In the genomic region with DNA sequence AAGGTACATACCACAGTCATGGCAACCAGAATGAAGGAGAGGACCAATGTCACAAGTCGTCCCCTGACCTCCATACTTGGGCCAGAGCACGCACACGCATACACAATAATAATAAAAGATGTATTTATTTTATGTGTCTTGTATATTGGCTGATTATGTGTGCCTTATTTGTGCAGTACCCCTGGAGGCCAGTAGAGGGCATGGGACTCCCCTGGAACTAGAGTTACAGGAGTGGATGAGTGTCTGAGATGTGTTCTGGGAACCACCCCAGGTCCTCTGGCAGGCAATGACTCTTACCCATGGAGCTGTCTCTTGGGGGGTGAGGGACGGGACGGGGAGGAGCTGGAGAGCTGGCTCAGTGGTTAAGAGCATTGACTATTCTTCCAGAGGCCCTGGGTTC, we compare ENCODE assay signal across 11 mouse cellular contexts. TPM values are rescaled to one million over a fixed set of nuclear protein-coding genes. Genes with fewer than 3 reads are reported as not detected.
A peak's percentile ranks its signal among the peaks of the same experiment; 100 is the strongest.
DNase-seq lines count a peak whose midpoint lies in the region; ATAC-seq and TF ChIP-seq lines count a peak whose summit lies in the region.
"Had no signal": no experiment of that assay in that cellular context is flagged by ENCODE, and none has a peak within 500 bp of the region (broad histone marks: within the 10 kb centered on the region; RNA-seq: fewer than 3 reads in every experiment).

No protein-coding gene starts in this region.

- intact Hi-C loops in heart, postnatal 25 days (cut with DNase I) = no loop called here

- H3K4me3 ChIP-seq in layer of hippocampus, adult 2 months = no peak overlapping the region
- H3K4me3 ChIP-seq: heart, embryonic 13.5 days; midbrain, embryonic 15.5 days had no signal

- H3K27ac ChIP-seq in layer of hippocampus, adult 2 months = no peak overlapping the region
- H3K27ac ChIP-seq: heart, embryonic 13.5 days; midbrain, embryonic 15.5 days had no signal

- no peak for ATAC-seq in CD4-positive, CD25-positive, alpha-beta regulatory T cell, adult 4 months
- ATAC-seq in megakaryocyte, adult 5-6 weeks (ENCODE audit: poor library complexity, severe bottlenecking) = 0 out of 2 replicates have a peak, but pooled peaks have one; percentile 45
- ATAC-seq: midbrain, embryonic 15.5 days had no signal

- peak; percentile 59 for TF ChIP-seq CTCF in layer of hippocampus, adult 2 months (conservative IDR thresholded peaks at IDR 0.05)

- DNase-seq in CD4-positive, CD25-positive, alpha-beta regulatory T cell, adult 2 months (ENCODE audit: low read depth, low spot score) = peak; percentile 26
- DNase-seq in layer of hippocampus, adult 2 months (ENCODE audit: low spot score in 2 of 2) = no peak
- no peak for DNase-seq in layer of hippocampus, postnatal 14 days (ENCODE audit: low spot score in 2 of 2)
- peak; percentile 50 for DNase-seq in NIH3T3 (ENCODE audit: low read depth)
- no peak for DNase-seq in layer of hippocampus, adult 9-11 months
- DNase-seq in heart, postnatal 25 days (ENCODE audit: low spot score) = no peak
- DNase-seq: right cerebral cortex, adult 18-20 months had no signal

RNA-seq across cellular contexts. Expression of gene Grid2ip, which starts 2.9 kb away (rescaled TPM):
- polyA plus RNA-seq in CD4-positive, CD25-positive, alpha-beta regulatory T cell, adult 4 months (2017; shearing (Covaris generic)) = not detected
- 1 to 10 TPM; 1.2 to 2.2 TPM for total RNA-seq in layer of hippocampus, adult 2 months (2021)
- 1 to 10 TPM; 4.1 to 8.1 TPM for total RNA-seq in layer of hippocampus, postnatal 14 days (2021)
- total RNA-seq in megakaryocyte, adult 5-6 weeks (2015) = not detected in 2 replicates
- total RNA-seq in megakaryocyte, adult 5-6 weeks (2017) = not detected in 2 replicates
- not detected for total RNA-seq in heart, postnatal 25 days (2021)
- polyA plus RNA-seq: heart, embryonic 13.5 days had no signal

RNA-seq across cellular contexts. Expression of gene Zdhhc4, which starts 30.9 kb away (rescaled TPM):
- 100 to 1,000 TPM in 1 of 2 experiments, 10 to 100 TPM in 1; 54.0 to 104 TPM for polyA plus RNA-seq in CD4-positive, CD25-positive, alpha-beta regulatory T cell, adult 4 months (2017; shearing (Covaris generic))
- total RNA-seq in layer of hippocampus, adult 2 months (2021) = 10 to 100 TPM; 50.1 to 56.3 TPM
- 10 to 100 TPM; 41.8 to 47.1 TPM for total RNA-seq in layer of hippocampus, postnatal 14 days (2021)
- total RNA-seq in megakaryocyte, adult 5-6 weeks (2015) = 48.5 and 55.0 TPM in 2 replicates
- total RNA-seq in megakaryocyte, adult 5-6 weeks (2017) = 22.3 and 24.6 TPM in 2 replicates
- 10 to 100 TPM; 26.4 to 29.8 TPM for total RNA-seq in heart, postnatal 25 days (2021)

RNA-seq across cellular contexts. Expression of gene Kdelr2, which starts 43.6 kb away (rescaled TPM):
- 10 to 100 TPM; 74.8 to 77.4 TPM for polyA plus RNA-seq in CD4-positive, CD25-positive, alpha-beta regulatory T cell, adult 4 months (2017; shearing (Covaris generic))
- 10 to 100 TPM; 34.3 to 36.2 TPM for total RNA-seq in layer of hippocampus, adult 2 months (2021)
- total RNA-seq in layer of hippocampus, postnatal 14 days (2021) = 10 to 100 TPM; 42.9 to 49.7 TPM
- 56.4 and 58.9 TPM in 2 replicates for total RNA-seq in megakaryocyte, adult 5-6 weeks (2015)
- 91.2 and 100.0 TPM in 2 replicates for total RNA-seq in megakaryocyte, adult 5-6 weeks (2017)
- 10 to 100 TPM; 55.6 to 58.0 TPM for total RNA-seq in heart, postnatal 25 days (2021)

RNA-seq across cellular contexts. Expression of gene E130309D02Rik, which starts 44.8 kb away (rescaled TPM):
- polyA plus RNA-seq in CD4-positive, CD25-positive, alpha-beta regulatory T cell, adult 4 months (2017; shearing (Covaris generic)) = 1 to 10 TPM; 5.1 to 7.5 TPM
- 10 to 100 TPM; 24.8 to 25.0 TPM for total RNA-seq in layer of hippocampus, adult 2 months (2021)
- 10 to 100 TPM; 20.8 to 23.1 TPM for total RNA-seq in layer of hippocampus, postnatal 14 days (2021)
- total RNA-seq in megakaryocyte, adult 5-6 weeks (2015) = 22.4 TPM in 2 replicates
- 10.2 and 13.7 TPM in 2 replicates for total RNA-seq in megakaryocyte, adult 5-6 weeks (2017)
- total RNA-seq in heart, postnatal 25 days (2021) = 10 to 100 TPM; 14.1 to 17.2 TPM

Comparison
In these comparisons a context has a peak if more than half of its experiments do, and no peak if none do; other contexts are left out.
1. DNase-seq: peak in CD4-positive, CD25-positive, alpha-beta regulatory T cell, adult 2 months (single experiment) and NIH3T3 (single experiment); none in layer of hippocampus, adult 2 months (0 of 2), layer of hippocampus, postnatal 14 days (0 of 2), layer of hippocampus, adult 9-11 months (single experiment) and heart, postnatal 25 days (single experiment).